Comparison of ENCODE assay signal across 8 mouse cellular contexts in genomic region chr1:23762136-23762687, GRCm38 (mm10). TPM values are rescaled to one million over a fixed set of nuclear protein-coding genes. Genes with fewer than 3 reads are reported as not detected.
A peak's percentile ranks its signal among the peaks of the same experiment; 100 is the strongest.
DNase-seq lines count a peak whose midpoint lies in the region; ATAC-seq lines count a peak whose summit lies in the region.

No protein-coding gene starts in this region.

- peak overlapping the region; percentile 75 for H3K4me2 ChIP-seq in forebrain, embryonic 14.5 days (ENCODE audit: low read length)
- peak overlapping the region; percentile 89 for H3K4me2 ChIP-seq in hindbrain, embryonic 12.5 days (replicated peaks)

- peak overlapping the region; percentile 61 for H3K4me3 ChIP-seq in forebrain, embryonic 14.5 days (ENCODE audit: low read depth, low read length)
- peak overlapping the region; percentile 53 for H3K4me3 ChIP-seq in hindbrain, embryonic 12.5 days

- peak overlapping the region; percentile 85 for H3K27ac ChIP-seq in forebrain, embryonic 14.5 days (ENCODE audit: low read depth, low read length)
- peak overlapping the region; percentile 35 for H3K27ac ChIP-seq in hindbrain, embryonic 12.5 days

- H3K36me3 ChIP-seq in forebrain, embryonic 14.5 days (ENCODE audit: control insufficient read depth, insufficient read depth, low read length) = no peaks in the 10 kb centered on the region
- no peaks in the 10 kb centered on the region for H3K36me3 ChIP-seq in hindbrain, embryonic 12.5 days
- no peaks in the 10 kb centered on the region for H3K36me3 ChIP-seq in splenic B cell, adult 2 months (ENCODE audit: control insufficient read depth, insufficient read depth, low read length, poor library complexity, severe bottlenecking)

- ATAC-seq in forebrain, embryonic 14.5 days = peak; percentile 35
- ATAC-seq in hindbrain, embryonic 12.5 days (ENCODE audit: low FRiP score) = peak; percentile 63

- peaks cover 15% of the 10 kb centered on the region for H3K27me3 ChIP-seq in forebrain, embryonic 14.5 days (replicated peaks; ENCODE audit: control insufficient read depth, insufficient read depth, low read length)
- peaks cover 38% of the 10 kb centered on the region for H3K27me3 ChIP-seq in hindbrain, embryonic 12.5 days
- 0 out of 2 replicates have a peak, but pooled peaks cover 1% of the 10 kb centered on the region for H3K27me3 ChIP-seq in splenic B cell, adult 2 months (ENCODE audit: control insufficient read depth, insufficient read depth, low read length, poor library complexity, severe bottlenecking)

- WGBS in forebrain, embryonic 14.5 days = 0% methylated on average over 42 of the region's 45 CpGs
- WGBS in hindbrain, embryonic 12.5 days = under 1% methylated on average over 45 of the region's 45 CpGs

- peaks cover 9% of the 10 kb centered on the region for H3K4me1 ChIP-seq in forebrain, embryonic 14.5 days (ENCODE audit: control insufficient read depth, insufficient read depth, low read length)
- H3K4me1 ChIP-seq in hindbrain, embryonic 12.5 days = peaks cover 8% of the 10 kb centered on the region

- H3K9ac ChIP-seq in forebrain, embryonic 14.5 days (ENCODE audit: low read length) = peak overlapping the region; percentile 82
- peak overlapping the region; percentile 64 for H3K9ac ChIP-seq in hindbrain, embryonic 12.5 days

- DNase-seq in gastrocnemius, postnatal 14 days = peak; percentile 7
- DNase-seq in gastrocnemius, adult 8-10 months (ENCODE audit: low spot score in 2 of 2) = no peak
- peak; percentile 59 for DNase-seq in cerebellum, adult 11 months
- DNase-seq in forebrain, embryonic 14.5 days (ENCODE audit: low spot score) = peak; percentile 63
- peak; percentile 17 to 56 for DNase-seq in left cerebral cortex, postnatal 10 days (ENCODE audit: extremely low spot score in 1 of 2, low spot score in 2 of 2)
- DNase-seq in mesoderm, embryonic 11.5 days (ENCODE audit: low read depth, low spot score) = peak; percentile 54
- peak; percentile 34 for DNase-seq in splenic B cell, adult 2 months (ENCODE audit: low read depth, low spot score)

- intact Hi-C loops in gastrocnemius, postnatal 14 days (cut with DNase I; ENCODE audit: low total_unique reads) = loop anchor here (5.0 kb wide), 1 partner anchor 35 kb away; no protein-coding TSS in a partner anchor
- intact Hi-C loops in left cerebral cortex, postnatal 10 days (cut with DNase I) = loop anchor here (5.0 to 10.0 kb wide), 4 partner anchors 35 to 485 kb away; no protein-coding TSS in a partner anchor

- H3K9me3 ChIP-seq in forebrain, embryonic 14.5 days (replicated peaks; ENCODE audit: control insufficient read depth, low read length) = no peaks in the 10 kb centered on the region
- H3K9me3 ChIP-seq in hindbrain, embryonic 12.5 days (replicated peaks) = no peaks in the 10 kb centered on the region

RNA-seq across cellular contexts. Expression of gene B3gat2, which starts 0.7 kb away (rescaled TPM):
- not detected for total RNA-seq in gastrocnemius, postnatal 14 days (2021)
- not detected for total RNA-seq in gastrocnemius, adult 8-10 months (2022)
- 10.4 and 12.5 TPM in 2 replicates for polyA plus RNA-seq in forebrain, embryonic 14.5 days (2014; fragmentation: Nextera tagmentation; extraction: Ambion mirVana)
- 3.8 and 4.0 TPM in 2 replicates for polyA plus RNA-seq in hindbrain, embryonic 12.5 days (2016; fragmentation: Nextera tagmentation; extraction: Ambion mirVana)
- total RNA-seq in left cerebral cortex, postnatal 10 days (2021) = 10 to 100 TPM; 14.7 to 17.1 TPM

Comparison
In these comparisons a context has a peak if more than half of its experiments do, and no peak if none do; other contexts are left out.
1. DNase-seq: peak in gastrocnemius, postnatal 14 days (single experiment), cerebellum, adult 11 months (single experiment), forebrain, embryonic 14.5 days (single experiment), left cerebral cortex, postnatal 10 days (2 of 2), mesoderm, embryonic 11.5 days (single experiment) and splenic B cell, adult 2 months (single experiment); none in gastrocnemius, adult 8-10 months (0 of 2).
2. RNA of gene B3gat2, which starts 0.7 kb away (total RNA-seq): 14.7 to 17.1 TPM in left cerebral cortex, postnatal 10 days; not detected in gastrocnemius, postnatal 14 days and not detected in gastrocnemius, adult 8-10 months; every median in the first group is over 10 times any median in the second.